Mouse (Mus musculus) liver, embryonic 12.5 days (tissue): Measurements from ENCODE around the gene Rhot2. TPM values are rescaled to one million over a fixed set of nuclear protein-coding genes. Genes with fewer than 3 reads are reported as not detected.

Experiments used
- ATAC-seq: fragments of 200-750 bp; cut with Nextera tagmentation; 2 replicates; pipeline ENCODE4 v1.8.0; 2017; ENCODE audit warnings: moderate number of reproducible peaks, mild to moderate bottlenecking, moderate library complexity
- H3K27ac ChIP-seq: fragments of 300-500 bp; sonication (generic); 2 replicates; pipeline ENCODE4 v1.5.1; 2016; ENCODE audit warnings: mild to moderate bottlenecking
- H3K27me3 ChIP-seq: fragments of 300-500 bp; sonication (generic); replicated peaks from 2 replicates; pipeline ENCODE4 v1.6.1; 2016; ENCODE audit warnings: mild to moderate bottlenecking, moderate library complexity
- H3K36me3 ChIP-seq: fragments of 300-500 bp; sonication (generic); 2 replicates; pipeline ENCODE4 v1.6.1; 2016; ENCODE audit warnings: mild to moderate bottlenecking, moderate library complexity
- H3K4me1 ChIP-seq: fragments of 300-500 bp; sonication (generic); 2 replicates; pipeline ENCODE4 v1.6.1; 2016
- H3K4me2 ChIP-seq: fragments of 300-500 bp; sonication (generic); 2 replicates; pipeline ENCODE4 v1.6.1; 2016; ENCODE audit warnings: mild to moderate bottlenecking, moderate library complexity
- H3K4me3 ChIP-seq: fragments of 300-500 bp; sonication (generic); 2 replicates; pipeline ENCODE4 v1.5.1; 2016; ENCODE audit warnings: mild to moderate bottlenecking, moderate library complexity
- H3K9ac ChIP-seq: fragments of 300-500 bp; sonication (generic); 2 replicates; pipeline ENCODE4 v1.6.1; 2016; ENCODE audit warnings: mild to moderate bottlenecking, moderate library complexity
- H3K9me3 ChIP-seq: fragments of 300-500 bp; sonication (generic); replicated peaks from 2 replicates; pipeline ENCODE4 v1.6.1; 2016; ENCODE audit warnings: mild to moderate bottlenecking, moderate library complexity
- WGBS: fragments of 180-500 bp; shearing (Covaris S2); methylation state at CpG from one replicate; pipeline ENCODE4 v1.1.7; 2016; ENCODE audit not compliant: insufficient replicate concordance; 5-methylcytosine and 5-hydroxymethylcytosine counted together
- polyA plus RNA-seq: library from polyadenylated mRNA; unstranded; fragments of >200 nt; fragmentation: Nextera tagmentation; extraction: Ambion mirVana; gene quantifications from 2 replicates; pipeline ENCODE4 v1.2.1, GENCODE M21; 2016

Gene Rhot2
- 15.8 and 17.4 TPM in 2 replicates for polyA plus RNA-seq

- WGBS = under 1% methylated on average over 21 of the region's 21 CpGs
- Histone ChIP-seq H3K9ac (peak within 1 kb of the TSS; percentile 91), H3K4me2 (peak within 1 kb of the TSS; percentile 89), H3K27ac (peak within 1 kb of the TSS; percentile 91), H3K27me3 (no peaks in the 10 kb centered on the region), H3K4me1 (peaks cover 40% of the 10 kb centered on the region), H3K4me3 (peak within 1 kb of the TSS; percentile 82), H3K9me3 (no peaks in the 10 kb centered on the region), H3K36me3 (peaks cover 82% of the 10 kb centered on the region)
- peak; percentile 93 for ATAC-seq
These were observed at the start of gene Rhot2 for GRCm38 (mm10) chr17:25844396-25844901. Gene Rhot2 (minus strand): TSS chr17:25844851.

GRCm38 (mm10) chr17:25893975-25894617 lies 49.4 kb upstream of the Rhot2 start:
- no peak overlapping the region for H3K4me2 ChIP-seq
- H3K9me3 ChIP-seq = no peaks in the 10 kb centered on the region
- ATAC-seq = peak; percentile 72
- H3K36me3 ChIP-seq = peaks cover 12% of the 10 kb centered on the region
- no peak overlapping the region for H3K9ac ChIP-seq
- 19% methylated on average over 2 of the region's 2 CpGs for WGBS
- H3K4me1 ChIP-seq = peaks cover 18% of the 10 kb centered on the region
- H3K27ac ChIP-seq = no peak overlapping the region
- H3K4me3 ChIP-seq = no peak overlapping the region
- H3K27me3 ChIP-seq = no peaks in the 10 kb centered on the region

GRCm38 (mm10) chr17:25888837-25889236 lies 44.2 kb upstream of the Rhot2 start:
- ATAC-seq = no peak
- Histone ChIP-seq H3K9ac (no peak overlapping the region), H3K4me2 (no peak overlapping the region), H3K9me3 (no peaks in the 10 kb centered on the region), H3K36me3 (peaks cover 33% of the 10 kb centered on the region), H3K27ac (no peak overlapping the region), H3K4me1 (peaks cover 16% of the 10 kb centered on the region), H3K27me3 (no peaks in the 10 kb centered on the region), H3K4me3 (no peak overlapping the region)
- 63% methylated on average over 3 of the region's 3 CpGs for WGBS

- Histone ChIP-seq H3K27ac (no peak overlapping the region), H3K4me1 (peaks cover 21% of the 10 kb centered on the region), H3K27me3 (no peaks in the 10 kb centered on the region), H3K4me3 (no peak overlapping the region), H3K4me2 (no peak overlapping the region), H3K9ac (no peak overlapping the region), H3K36me3 (peaks cover 47% of the 10 kb centered on the region), H3K9me3 (no peaks in the 10 kb centered on the region)
- no peak for ATAC-seq
- WGBS = 69% methylated on average over 10 of the region's 10 CpGs
These were observed 42.8 kb upstream of the Rhot2 start for GRCm38 (mm10) chr17:25887467-25887866.

GRCm38 (mm10) chr17:25886806-25887205 lies 42.2 kb upstream of the Rhot2 start:
- H3K4me1 ChIP-seq = peaks cover 27% of the 10 kb centered on the region
- no peak for ATAC-seq
- no peak overlapping the region for H3K4me2 ChIP-seq
- H3K4me3 ChIP-seq = no peak overlapping the region
- no peak overlapping the region for H3K27ac ChIP-seq
- H3K27me3 ChIP-seq = no peaks in the 10 kb centered on the region
- H3K36me3 ChIP-seq = peaks cover 50% of the 10 kb centered on the region
- no peak overlapping the region for H3K9ac ChIP-seq
- H3K9me3 ChIP-seq = no peaks in the 10 kb centered on the region

GRCm38 (mm10) chr17:25885636-25886035 lies 41.0 kb upstream of the Rhot2 start:
- H3K27ac ChIP-seq = no peak overlapping the region
- H3K4me2 ChIP-seq = no peak overlapping the region
- H3K4me1 ChIP-seq = peaks cover 38% of the 10 kb centered on the region
- no peaks in the 10 kb centered on the region for H3K27me3 ChIP-seq
- H3K9ac ChIP-seq = no peak overlapping the region
- no peak for ATAC-seq
- 52% methylated on average over 4 of the region's 4 CpGs for WGBS
- peaks cover 54% of the 10 kb centered on the region for H3K36me3 ChIP-seq
- H3K4me3 ChIP-seq = no peak overlapping the region
- H3K9me3 ChIP-seq = no peaks in the 10 kb centered on the region

- no peaks in the 10 kb centered on the region for H3K27me3 ChIP-seq
- no peak overlapping the region for H3K4me3 ChIP-seq
- peaks cover 41% of the 10 kb centered on the region for H3K4me1 ChIP-seq
- no peak overlapping the region for H3K4me2 ChIP-seq
- 75% methylated on average over 3 of the region's 3 CpGs for WGBS
- H3K27ac ChIP-seq = no peak overlapping the region
- no peak for ATAC-seq
- no peak overlapping the region for H3K9ac ChIP-seq
- H3K36me3 ChIP-seq = peaks cover 53% of the 10 kb centered on the region
- H3K9me3 ChIP-seq = no peaks in the 10 kb centered on the region
These were observed 39.2 kb upstream of the Rhot2 start for GRCm38 (mm10) chr17:25883824-25884223.

GRCm38 (mm10) chr17:25883268-25883667 lies 38.6 kb upstream of the Rhot2 start:
- 85% methylated on average over 8 of the region's 8 CpGs for WGBS
- Histone ChIP-seq H3K4me3 (no peak overlapping the region), H3K4me1 (peaks cover 41% of the 10 kb centered on the region), H3K27me3 (no peaks in the 10 kb centered on the region), H3K9me3 (no peaks in the 10 kb centered on the region), H3K4me2 (no peak overlapping the region), H3K9ac (no peak overlapping the region), H3K36me3 (peaks cover 55% of the 10 kb centered on the region), H3K27ac (no peak overlapping the region)
- ATAC-seq = no peak

GRCm38 (mm10) chr17:25882306-25882705 lies 37.7 kb upstream of the Rhot2 start:
- Histone ChIP-seq H3K4me2 (no peak overlapping the region), H3K4me3 (no peak overlapping the region), H3K9ac (no peak overlapping the region), H3K27ac (peak overlapping the region; percentile 67; the same call in 1 of the 2 replicates), H3K9me3 (no peaks in the 10 kb centered on the region), H3K36me3 (peaks cover 54% of the 10 kb centered on the region), H3K27me3 (no peaks in the 10 kb centered on the region), H3K4me1 (peaks cover 44% of the 10 kb centered on the region)
- peak; percentile 59 for ATAC-seq
- 40% methylated on average over 5 of the region's 5 CpGs for WGBS

GRCm38 (mm10) chr17:25881691-25882090 lies 37.0 kb upstream of the Rhot2 start:
- ATAC-seq = no peak
- Histone ChIP-seq H3K9ac (no peak overlapping the region), H3K4me1 (peaks cover 44% of the 10 kb centered on the region), H3K4me3 (no peak overlapping the region), H3K27ac (peak overlapping the region; percentile 67), H3K9me3 (no peaks in the 10 kb centered on the region), H3K4me2 (no peak overlapping the region), H3K36me3 (peaks cover 54% of the 10 kb centered on the region), H3K27me3 (no peaks in the 10 kb centered on the region)
- 67% methylated on average over 4 of the region's 4 CpGs for WGBS

- Histone ChIP-seq H3K4me2 (no peak overlapping the region), H3K9me3 (no peaks in the 10 kb centered on the region), H3K4me1 (peaks cover 44% of the 10 kb centered on the region), H3K4me3 (no peak overlapping the region), H3K27ac (peak overlapping the region; percentile 67), H3K27me3 (no peaks in the 10 kb centered on the region), H3K36me3 (peaks cover 54% of the 10 kb centered on the region), H3K9ac (no peak overlapping the region)
- WGBS = 35% methylated on average over 5 of the region's 5 CpGs
- peak; percentile 3; the same call in 1 of the 2 replicates for ATAC-seq
These were observed 36.4 kb upstream of the Rhot2 start for GRCm38 (mm10) chr17:25880913-25881641.

GRCm38 (mm10) chr17:25880196-25880910 lies 35.7 kb upstream of the Rhot2 start, which contains the start of gene Wfikkn1:
Gene Wfikkn1 (minus strand): TSS chr17:25880858.
- no peaks in the 10 kb centered on the region for H3K9me3 ChIP-seq
- peaks cover 45% of the 10 kb centered on the region for H3K4me1 ChIP-seq
- H3K4me3 ChIP-seq = no peak within 1 kb of the TSS
- H3K27ac ChIP-seq = peak within 1 kb of the TSS; percentile 67
- H3K36me3 ChIP-seq = peaks cover 54% of the 10 kb centered on the region
- peak; percentile 19; the same call in 1 of the 2 replicates for ATAC-seq
- no peaks in the 10 kb centered on the region for H3K27me3 ChIP-seq
- H3K9ac ChIP-seq = no peak within 1 kb of the TSS
- 61% methylated on average over 5 of the region's 5 CpGs for WGBS
- no peak within 1 kb of the TSS for H3K4me2 ChIP-seq
